Mouse (Mus musculus): ENCODE data around the gene Clic4.

- TF ChIP-seq CTCF (IDR thresholded peaks at IDR 0.05; ENCODE audit: control insufficient read depth, insufficient read depth, low read length): no peak
- no peak for TF ChIP-seq POLR2A (IDR thresholded peaks at IDR 0.05; ENCODE audit: borderline replicate concordance, control insufficient read depth, low read depth, low read length)
Measured at GRCm38 (mm10) chr4:135203279-135203678, 69.3 kb downstream of the Clic4 start.
